Mouse (Mus musculus): ENCODE data around the gene Serpinb2. TPM values are rescaled to one million over a fixed set of nuclear protein-coding genes. Genes with fewer than 3 reads are reported as not detected.

Serpinb2 gene
- total RNA-seq, 4 experiments from 2014 or later = 0.14 to 0.94 (median 0.34) TPM; not detected in 1

GRCm38 (mm10) chr1:107582900-107583299 is 71.7 kb downstream of the Serpinb2 start:
- DNase-seq = no peak

GRCm38 (mm10) chr1:107583958-107584376 is 72.7 kb downstream of the Serpinb2 start:
- DNase-seq = no peak

GRCm38 (mm10) chr1:107584932-107585331 is 73.7 kb downstream of the Serpinb2 start:
- no peak for DNase-seq

Other genes with a start within 250 kb of the Serpinb2 start
- gene Serpinb3b, start 233.1 kb upstream of the Serpinb2 start, total RNA-seq (2022) = not detected
- gene Serpinb3c, start 233.1 kb upstream of the Serpinb2 start, total RNA-seq (2022) = not detected
- gene Serpinb11, start 150.2 kb upstream of the Serpinb2 start, total RNA-seq (2022) = not detected
- gene Serpinb7, start 111.8 kb upstream of the Serpinb2 start, total RNA-seq (2022) = not detected
- 1 to 10 TPM; 2.8 to 5.1 (median 3.6) TPM for gene Serpinb8, start 78.6 kb downstream of the Serpinb2 start, total RNA-seq (2022)

Data from adrenal gland, adult 8-10 months (tissue).